Mouse (Mus musculus): ENCODE results near the gene Mtap.

The Mtap gene

DNA sequence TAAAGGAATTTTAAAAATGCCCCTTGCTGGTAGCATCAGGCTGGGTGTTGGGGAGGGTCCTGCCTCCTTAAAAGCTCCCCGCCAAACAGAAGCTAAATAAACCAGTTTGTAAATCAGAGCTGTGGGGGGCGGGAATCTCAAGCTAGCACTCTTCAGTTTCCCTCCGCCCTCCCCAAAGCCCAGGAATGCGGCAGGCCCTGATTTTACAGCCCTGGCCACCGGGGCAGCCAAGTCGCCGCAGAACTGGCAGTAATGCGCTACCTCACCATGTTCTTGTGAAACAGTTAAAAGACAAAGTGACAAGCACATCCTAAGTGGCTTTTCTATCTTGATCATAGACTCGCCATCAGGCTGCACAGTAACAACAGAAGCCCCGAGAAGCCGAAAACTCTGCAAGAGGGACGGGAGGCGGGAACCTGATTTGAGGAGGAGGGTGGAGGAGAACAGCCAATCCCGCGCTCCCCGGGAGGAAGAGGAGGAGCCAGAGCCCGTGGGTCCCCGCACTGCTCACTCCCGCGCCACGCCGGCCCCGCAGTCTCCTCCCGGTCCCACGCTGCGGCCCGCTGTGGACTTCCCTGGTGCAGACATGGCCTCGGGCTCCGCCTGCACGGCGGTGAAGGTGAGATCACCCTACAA lies at the start of gene Mtap:
Mtap (plus strand) TSS at position 217 of the 636 bp plus-strand sequence.
- peak; percentile 66 to 83 for DNase-seq (ENCODE audit: low spot score in 2 of 2)

DNA sequence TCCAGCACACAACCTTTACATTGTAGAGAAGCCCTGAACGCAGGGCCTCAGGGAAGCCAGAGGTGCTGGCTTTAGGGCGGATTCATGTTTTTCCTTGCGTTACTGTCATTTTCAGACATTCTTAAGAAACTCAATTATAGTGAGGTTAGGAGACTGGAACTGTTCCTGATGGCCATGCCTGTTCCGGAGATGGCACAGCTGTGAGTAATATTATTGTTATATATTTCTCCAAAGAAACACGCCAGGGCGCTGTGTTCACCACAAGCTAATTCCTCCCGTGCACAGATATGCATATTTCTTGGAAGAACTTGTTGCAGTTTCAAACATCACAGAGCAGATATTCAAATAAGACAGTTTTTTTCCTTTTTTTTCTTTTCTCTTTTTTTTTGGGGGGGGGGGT lies 47.8 kb upstream of the Mtap start:
- DNase-seq (ENCODE audit: low spot score in 2 of 2): no peak

DNA sequence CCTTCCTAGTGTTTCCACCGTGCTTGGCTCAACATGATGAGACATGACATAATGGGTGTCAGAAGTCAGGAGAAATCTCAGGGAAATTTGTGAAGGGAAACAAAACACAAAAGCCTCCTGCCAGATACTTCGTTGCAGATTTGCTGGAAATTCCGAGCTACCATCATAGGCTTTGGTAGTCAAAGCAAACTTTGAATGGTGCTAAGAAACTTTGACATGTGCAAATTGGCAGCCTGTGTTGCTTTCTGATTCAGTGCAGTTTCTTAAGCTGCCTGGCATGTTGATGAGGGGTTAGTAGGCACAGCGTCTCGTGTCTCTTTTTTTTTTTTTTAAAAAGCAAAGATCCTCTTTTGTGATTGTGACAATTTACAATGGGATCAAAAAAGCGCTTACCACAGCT lies 46.7 kb upstream of the Mtap start:
- DNase-seq (ENCODE audit: low spot score in 2 of 2): no peak

DNA sequence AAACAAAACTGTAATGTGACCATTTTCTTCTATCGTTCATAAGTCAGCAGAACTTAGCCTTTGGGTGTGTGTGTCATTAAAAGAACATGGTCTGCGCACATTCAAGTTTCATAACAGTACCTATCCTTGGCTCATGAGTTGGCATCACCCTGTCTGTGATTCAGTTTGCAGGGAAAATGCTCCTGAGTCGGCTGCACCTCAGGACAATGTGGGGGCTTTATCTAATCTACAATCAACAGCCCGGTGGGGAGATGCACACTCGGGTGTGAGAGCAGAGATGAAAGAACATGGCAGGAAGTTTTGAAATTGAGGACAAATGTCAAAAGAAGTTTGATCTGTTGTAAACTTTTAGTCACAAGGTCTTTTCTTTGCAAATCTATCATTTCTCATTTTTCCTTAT lies 44.8 kb upstream of the Mtap start:
- DNase-seq (ENCODE audit: low spot score in 2 of 2): no peak

DNA sequence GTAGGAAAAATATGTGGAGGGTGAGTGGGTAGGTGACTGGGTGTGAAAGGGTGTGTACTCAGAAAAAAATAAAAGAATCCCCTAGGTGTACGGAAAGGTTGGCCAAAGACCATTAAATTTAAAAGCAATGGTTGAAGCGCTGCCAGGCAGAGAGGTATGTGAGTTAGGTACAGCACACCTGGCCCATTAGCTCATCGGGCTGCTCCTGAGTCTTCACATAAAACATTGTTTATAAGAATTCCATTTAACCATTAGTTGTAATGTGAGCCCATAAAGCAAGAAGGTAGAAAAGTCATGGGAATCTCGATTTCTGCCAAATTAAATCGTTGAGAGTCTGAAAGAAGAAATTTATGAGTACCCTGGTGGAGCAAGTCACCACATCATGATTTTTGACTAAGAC lies 42.1 kb upstream of the Mtap start:
- no peak for DNase-seq (ENCODE audit: low spot score in 2 of 2)

DNA sequence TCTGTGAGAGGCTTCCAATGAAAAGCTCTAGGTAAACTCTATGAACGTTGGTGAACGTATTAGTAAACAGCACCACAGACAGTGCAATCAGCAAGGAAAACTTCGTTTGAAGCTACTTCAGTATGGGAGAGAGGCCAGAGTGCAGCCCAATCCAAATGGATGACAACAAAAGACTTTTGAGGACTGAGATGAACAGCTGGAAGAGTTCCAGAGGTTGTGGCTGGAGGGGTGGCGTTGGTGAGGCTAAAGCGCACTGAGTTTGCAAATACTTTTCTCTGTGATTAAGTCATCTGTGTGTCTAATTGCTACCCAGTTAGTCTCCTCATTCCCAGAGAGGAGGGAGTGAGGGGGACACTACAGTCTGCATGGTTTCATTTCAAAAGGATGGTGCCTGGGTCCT lies 38.7 kb upstream of the Mtap start:
- no peak for DNase-seq (ENCODE audit: low spot score in 2 of 2)

DNA sequence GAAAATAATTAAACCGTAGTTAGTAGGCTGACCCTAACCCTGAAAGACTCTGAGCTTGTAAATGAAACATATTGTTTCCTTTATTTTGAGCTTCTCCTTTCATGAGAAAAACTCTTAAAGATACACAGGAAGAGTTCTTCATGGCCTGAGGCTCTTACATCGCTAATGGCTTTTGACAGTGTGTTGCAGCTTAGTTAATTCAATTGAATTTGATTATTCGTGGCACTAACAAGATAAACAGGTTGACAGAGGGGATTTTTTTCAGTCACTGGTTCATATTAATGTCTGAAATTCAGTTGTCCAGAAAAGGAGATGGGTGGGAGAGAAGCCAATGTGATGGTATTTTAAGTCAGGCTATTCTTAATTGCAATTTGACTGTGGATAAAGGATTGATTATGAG lies 35.6 kb upstream of the Mtap start:
- no peak for DNase-seq (ENCODE audit: low spot score in 2 of 2)

DNA sequence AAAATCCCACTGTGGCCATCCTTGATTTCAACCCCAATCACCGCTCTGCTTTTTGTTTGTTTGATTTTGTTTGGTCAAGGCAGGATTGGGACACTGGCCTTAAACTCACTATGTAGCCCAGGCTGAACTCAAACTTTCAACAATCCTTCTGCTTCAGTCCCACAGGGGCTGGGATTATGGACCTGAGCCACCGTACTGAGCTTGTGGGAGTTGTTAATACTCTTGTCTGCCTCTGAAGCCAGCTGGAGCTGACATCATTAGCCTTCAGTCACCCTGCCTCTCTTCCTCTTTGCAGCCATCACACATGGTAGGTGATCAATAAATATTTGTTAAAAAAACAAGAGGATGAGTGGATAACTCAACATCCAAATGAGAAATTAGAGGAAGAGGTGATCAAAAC lies 34.6 kb upstream of the Mtap start:
- no peak for DNase-seq (ENCODE audit: low spot score in 2 of 2)

DNA sequence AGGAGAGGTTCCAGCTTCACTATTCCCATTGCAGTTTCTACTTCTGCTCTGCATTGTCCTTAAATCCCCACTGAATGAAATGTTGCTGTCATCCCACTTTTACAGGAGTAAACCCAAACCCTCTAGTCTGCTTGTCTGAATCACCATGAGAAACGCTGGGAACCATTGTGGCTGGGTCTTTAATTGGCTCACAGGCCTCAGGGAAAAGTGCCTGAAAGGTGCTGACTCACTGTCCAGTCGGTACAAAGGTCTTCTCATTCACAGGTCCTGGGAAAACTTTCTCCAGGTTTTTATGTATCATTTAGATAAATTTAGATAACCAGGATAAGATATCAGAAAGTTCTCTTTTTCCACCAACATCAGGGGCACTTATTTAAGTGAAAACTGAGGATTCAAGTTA lies 31.4 kb upstream of the Mtap start:
- DNase-seq (ENCODE audit: low spot score in 2 of 2): no peak

DNA sequence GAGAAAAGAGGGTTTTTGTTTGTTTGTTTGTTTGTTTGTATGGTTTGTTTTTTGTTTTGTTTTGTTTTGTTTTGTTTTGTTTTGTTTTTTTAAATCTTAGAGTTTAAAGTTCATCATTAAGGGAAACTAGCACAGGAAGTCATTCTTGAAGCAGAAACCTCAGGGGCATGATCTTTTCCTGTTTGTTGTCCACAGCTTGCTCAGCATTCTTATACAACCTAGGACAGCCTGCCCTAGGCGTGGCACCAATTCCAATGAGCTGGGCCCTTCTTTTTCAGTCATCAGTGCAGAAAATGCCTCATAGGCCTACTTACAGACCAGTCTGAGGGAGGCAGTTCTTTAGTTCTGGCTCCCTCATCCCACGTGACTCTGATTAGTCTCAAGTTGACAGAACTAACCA lies 30.4 kb upstream of the Mtap start:
- DNase-seq (ENCODE audit: low spot score in 2 of 2): no peak

DNA sequence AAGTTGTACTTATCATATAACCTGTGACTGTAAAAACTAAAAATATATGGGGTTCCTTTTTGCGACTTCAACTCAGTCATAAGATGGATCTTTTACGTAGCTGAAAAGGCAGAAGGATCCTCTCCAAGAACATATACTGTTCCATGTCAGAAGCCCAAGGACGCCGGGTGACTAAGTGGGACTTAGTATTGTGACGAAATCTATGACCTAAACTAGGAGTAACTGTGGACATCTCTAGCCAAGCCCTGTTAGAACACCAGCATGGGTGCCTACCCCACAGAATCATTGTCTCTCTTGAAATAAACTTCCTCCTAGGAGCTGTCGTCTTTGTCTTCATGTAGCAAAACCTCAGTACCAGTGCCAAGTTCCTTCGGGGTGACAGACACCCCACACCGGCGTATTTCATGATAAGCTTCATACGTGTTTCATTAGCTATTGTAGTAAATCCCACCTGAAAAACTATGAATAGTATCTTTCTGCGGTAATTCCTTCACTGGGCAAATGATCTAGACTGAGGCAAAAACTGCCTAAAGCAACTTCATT lies 24.7 kb upstream of the Mtap start:
- DNase-seq (ENCODE audit: low spot score in 2 of 2): no peak

DNA sequence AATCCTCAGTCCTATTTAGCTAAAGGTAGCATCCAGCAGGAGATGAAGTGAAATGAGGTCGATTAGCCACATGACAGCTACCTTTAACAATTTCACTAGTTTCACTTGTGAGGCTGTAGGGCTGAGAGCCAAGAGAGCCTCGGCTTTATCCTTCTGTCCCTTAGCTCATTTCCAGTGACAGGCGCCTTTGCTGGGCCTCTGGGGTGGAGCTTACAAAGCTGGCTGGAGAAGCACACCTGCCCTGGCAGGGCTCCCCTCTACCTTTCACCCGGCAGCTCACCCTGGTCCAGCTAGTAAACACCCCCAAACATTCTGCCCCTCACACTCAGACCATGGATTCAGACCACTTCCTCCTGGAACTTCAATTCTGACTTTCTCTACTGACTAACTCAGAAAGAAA lies 24.1 kb upstream of the Mtap start:
- peak in 1 of 2 experiments; percentile 6 for DNase-seq (ENCODE audit: low spot score in 2 of 2)

DNA sequence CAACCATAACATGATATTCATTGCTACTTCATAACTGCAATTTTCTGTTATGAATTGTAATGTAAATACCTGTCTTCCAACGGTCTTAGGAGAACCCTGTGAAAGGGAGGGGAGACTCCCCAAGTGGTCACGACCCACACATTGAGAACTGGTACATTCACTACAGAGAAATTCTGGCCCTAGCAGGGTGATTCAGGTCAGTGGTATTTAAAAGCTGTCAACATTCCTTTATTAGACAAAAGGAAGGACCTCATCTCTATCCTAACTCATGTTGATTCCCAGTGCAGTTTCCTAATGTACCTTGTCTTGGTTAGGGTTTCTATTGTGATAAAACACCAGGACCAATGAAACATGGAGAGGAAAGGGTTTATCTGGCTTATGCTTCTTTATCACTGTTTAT lies 20.9 kb upstream of the Mtap start:
- no peak for DNase-seq (ENCODE audit: low spot score in 2 of 2)

DNA sequence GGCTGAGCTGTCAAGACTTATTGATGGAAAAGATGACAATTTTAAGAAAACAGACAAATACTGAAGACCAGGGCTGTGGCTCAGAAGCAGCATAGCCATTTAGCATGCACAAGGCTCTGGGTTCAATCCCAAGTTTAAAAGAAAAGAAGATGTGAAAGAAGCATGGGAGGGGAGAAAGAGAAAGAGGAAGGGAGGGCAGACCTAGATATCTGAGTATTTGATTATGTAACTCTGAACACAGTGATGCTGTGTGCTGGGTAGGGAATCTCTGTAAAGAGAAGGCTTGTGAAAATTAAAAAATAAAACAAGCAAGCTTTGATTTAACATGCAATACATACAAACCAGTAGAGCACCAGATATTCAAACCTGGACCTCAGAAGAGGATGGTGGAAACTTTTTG lies 17.0 kb upstream of the Mtap start:
- no peak for DNase-seq (ENCODE audit: low spot score in 2 of 2)

DNA sequence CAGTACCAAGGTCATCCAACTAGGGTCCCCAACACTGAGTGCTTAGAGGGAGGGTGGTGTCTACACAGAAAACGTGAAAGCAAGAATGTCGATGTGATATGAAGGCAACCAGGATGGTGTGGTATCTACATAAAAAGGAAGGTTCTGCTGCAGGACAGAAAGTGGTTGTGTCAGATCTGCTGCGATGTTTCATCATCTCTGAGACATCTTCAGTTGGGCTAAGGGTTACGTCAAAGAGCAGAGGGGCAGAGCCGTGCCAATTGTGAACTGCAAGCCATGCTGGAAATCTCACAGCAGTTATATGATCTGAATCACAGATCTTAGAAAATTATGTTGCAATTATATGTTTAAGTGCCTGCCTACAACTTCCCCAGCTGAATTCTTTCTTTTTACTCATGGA lies 16.6 kb upstream of the Mtap start:
- no peak for DNase-seq (ENCODE audit: low spot score in 2 of 2)

DNA sequence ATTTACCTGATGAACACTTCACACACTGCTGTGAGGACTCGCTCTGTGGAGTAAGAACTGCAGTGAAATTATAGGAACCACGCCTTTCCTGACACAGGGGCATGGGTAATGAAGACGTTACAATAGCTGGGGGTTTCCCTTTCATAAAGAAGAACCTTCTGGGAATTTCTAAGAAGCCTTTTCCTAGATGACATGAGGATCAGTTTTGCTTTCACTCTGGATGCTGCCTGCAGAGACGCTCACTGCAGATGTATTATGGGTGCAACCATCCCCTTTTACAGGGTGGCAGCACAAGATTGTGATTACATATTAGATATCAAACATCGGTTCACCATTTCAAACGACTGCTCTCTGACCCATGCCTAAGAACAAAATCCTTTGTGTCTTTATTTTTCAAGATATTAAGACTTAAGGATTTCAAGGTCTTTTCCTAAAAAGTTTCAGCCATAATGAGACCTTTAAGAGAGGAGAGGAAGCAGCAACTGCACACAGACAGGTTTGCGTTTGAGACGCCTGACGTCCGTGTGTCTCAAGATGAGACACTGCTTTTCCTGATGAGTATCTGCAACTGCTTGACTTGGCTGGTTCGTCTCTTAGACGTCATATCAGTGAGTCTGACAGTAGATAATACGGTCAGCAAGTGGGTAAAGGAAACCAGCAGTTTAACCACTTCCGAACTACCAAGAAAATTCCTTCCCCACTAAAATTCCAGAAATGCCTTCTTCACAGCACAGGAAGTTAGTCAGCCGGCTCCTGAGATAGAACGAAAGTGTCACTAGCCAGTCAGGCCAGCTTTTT lies 13.3 kb upstream of the Mtap start:
- no peak for DNase-seq (ENCODE audit: low spot score in 2 of 2)

DNA sequence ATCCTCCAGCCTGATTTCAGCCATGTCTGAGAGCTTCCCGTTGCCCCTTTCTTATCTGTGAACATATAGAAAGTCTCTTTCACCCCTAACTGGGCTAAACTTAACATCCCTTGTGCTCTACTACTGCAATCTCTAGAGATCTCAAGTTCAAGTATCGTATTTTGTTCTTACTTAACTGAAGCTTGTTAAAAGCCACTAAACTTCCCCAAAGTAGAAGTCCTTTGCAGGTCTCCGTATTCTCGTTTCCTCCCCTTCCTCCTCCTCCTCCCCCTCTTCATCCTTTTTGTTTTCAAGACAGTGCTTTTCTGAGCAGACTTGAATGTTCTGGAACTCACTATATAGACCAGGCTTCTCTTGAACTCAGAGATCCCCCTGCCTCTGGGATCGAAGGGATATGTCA lies 9.2 kb upstream of the Mtap start:
- DNase-seq (ENCODE audit: low spot score in 2 of 2): no peak

DNA sequence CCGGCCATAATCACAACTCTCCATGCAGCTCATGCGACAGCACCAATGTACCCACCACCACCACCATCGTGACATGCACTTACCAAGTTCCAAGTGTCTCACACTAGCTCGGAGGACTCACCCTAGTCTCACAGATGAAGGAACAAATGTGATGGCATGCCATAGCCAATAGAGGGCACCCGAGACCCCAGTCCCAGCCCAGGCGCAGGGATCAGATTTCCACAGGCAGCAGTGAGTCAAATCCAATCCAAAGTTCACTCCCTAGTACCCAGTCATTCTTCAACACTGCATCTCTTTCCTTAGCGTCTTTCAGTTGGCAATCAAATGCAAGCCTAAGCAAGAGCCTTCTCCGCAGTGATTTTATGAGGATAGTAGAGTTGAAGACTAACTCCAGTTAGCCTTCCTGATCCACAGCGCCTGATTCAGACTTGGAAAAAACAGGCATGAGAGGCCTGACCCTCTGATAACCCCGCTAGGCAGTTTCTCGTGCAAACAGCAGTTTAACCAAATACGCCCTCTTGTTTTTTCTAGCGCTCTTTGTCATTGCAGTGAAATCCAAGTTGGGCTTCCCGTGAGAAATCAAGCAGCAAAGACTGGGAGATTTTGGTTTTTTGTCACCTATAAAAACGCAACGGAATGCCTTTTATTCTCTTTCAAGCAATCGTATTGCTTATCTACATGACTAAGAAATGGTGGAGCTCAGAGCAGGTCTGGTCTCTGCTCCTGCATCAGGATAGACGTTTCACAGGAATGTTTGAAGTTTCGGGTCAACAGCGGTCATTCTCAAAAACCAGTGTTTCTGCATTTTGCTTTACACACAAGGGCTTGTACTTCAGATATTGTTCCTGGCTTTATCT lies 8.6 kb upstream of the Mtap start:
- DNase-seq (ENCODE audit: low spot score in 2 of 2): peak in 1 of 2 experiments; percentile 70

DNA sequence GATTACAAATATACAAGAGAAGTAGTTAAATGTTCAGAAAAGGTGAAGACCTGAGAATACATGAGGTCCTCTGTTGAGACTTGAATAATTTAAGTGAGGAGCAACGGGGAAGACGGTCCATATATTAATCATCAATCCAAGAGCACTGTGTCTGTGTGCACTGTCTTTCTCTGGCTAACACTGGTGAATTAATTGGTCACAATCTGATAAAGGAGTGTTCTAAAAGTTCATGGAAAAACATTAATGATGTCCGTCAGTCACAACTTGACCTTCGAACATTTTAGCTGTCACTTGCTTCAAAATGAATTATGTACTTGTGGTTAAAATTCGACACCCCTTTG lies 8.0 kb upstream of the Mtap start:
- DNase-seq (ENCODE audit: low spot score in 2 of 2): no peak

DNA sequence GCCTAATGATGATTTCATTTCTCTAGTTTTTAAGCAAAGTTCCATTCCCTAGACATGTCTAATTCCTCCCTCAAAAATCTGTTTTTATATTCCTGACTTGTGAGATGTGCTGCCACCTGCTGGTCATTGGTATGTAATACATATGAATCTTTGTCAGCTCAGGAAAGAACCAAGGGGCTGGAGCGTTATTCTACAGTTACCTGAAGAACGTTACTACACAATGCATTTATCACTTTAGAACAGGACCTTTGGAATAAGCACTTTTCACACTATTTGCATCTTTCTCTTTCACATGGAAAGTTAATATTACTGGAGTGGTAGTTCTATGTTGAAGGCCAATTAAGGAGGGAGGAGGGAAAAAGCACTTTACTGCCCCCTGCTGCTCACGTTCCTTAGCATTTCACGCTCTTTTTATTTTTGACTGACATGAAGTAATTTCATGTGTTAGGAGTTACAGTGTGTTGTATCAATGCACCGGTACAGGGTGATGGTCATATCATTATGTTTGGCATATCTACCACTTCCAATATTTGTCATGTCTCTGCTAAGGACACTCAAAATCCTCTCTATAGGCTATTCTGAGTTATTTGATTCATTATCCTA lies 7.5 kb upstream of the Mtap start:
- peak in 1 of 2 experiments; percentile 62 for DNase-seq (ENCODE audit: low spot score in 2 of 2)

DNA sequence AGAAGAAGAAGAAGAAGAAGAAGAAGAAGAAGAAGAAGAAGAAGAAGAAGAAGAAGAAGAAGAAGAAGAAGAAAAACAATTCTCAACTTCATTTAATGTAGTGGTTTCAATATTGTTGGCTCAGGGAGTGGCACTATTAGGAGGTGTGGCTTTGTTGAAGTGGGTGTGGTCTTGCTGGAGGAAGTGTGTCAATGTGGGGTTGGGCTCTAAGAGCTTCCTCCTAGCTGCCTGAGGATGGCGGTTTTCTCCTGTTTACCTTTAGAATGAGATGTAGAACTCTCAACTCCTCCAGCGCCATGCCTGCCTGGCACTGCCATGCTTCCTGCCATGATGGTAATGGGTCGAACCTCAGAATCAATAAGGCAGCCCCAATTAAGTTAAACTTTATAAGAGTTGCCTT lies 5.1 kb upstream of the Mtap start:
- no peak for DNase-seq (ENCODE audit: low spot score in 2 of 2)

DNA sequence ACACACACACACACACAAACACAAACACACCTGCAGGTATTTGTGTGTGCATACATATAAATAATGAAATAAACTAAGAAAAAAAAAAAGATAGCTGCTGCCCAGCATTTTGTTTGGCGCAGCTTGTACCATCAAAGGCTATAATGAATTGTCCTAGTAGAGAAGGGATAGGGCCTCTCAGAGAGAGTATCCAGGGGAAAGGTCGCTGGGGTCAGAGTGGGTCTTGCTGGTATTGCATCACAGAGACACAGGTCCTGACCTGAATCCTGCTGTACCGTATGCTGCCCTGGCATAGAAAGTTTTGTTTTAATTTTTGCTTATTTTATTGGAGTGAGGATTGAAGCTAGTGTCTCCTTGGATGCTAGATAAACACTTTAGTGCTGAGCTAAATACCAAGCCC lies 566 bp upstream of the Mtap start:
- no peak for DNase-seq (ENCODE audit: low spot score in 2 of 2)
